Mouse (Mus musculus) gonadal fat pad, adult 2 months (tissue): ENCODE results near the gene Atp8b5. TPM values are rescaled to one million over a fixed set of nuclear protein-coding genes. Genes with fewer than 3 reads are reported as not detected.

Source experiments
- DNase-seq: peaks from one replicate; pipeline ENCODE4 v3.0.0-alpha.2; 2012; ENCODE audit warnings: low read depth
- polyA plus RNA-seq: library from polyadenylated mRNA; depleted of rRNA; stranded (reverse); fragments of >200 nt; gene quantifications from 2 replicates; pipeline ENCODE4 v1.2.3, GENCODE M21; 2012

Gene Atp8b5
- polyA plus RNA-seq, 1 experiment, result 1.3 TPM

DNA sequence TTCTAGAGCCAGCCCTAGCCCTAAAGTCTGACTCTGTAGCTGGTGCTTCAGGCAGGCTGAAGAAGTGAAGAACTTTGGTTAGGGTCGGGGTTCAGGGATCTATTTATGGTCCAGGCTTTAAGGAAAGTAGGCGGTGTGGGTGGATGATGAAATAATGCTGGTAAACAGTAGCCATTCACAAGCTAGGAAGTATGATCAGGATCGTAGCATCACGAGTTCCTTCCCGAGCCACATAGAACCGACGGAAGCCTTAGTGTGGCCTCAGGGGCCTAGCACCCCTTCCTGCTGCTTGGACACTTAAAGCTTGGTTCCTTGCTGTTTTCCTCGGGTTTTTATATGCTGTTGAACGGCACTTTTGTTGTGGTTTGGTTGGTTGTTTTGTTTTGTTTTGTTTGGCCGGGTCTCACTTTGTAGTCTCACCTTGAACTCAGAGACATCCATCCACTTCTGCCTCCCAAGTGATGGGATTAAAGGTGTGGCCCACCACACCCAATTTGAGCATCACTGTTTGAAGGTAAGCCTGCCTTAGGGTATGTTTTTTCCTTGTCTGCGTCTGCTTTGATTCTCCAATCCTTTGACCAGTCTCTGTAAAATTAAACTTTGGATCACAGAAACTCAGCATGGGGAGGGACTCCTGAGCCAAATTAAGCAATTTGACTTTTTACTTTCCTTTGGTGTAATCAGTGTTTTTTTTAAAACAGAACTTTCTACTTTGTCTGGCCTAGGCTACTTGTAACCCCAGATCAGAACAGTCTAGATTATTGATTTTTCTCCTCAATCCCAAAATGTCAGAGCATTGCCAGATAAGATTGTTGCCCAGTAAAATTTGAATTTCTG, 116.5 kb downstream of the Atp8b5 start:
- DNase-seq, result no peak

DNA sequence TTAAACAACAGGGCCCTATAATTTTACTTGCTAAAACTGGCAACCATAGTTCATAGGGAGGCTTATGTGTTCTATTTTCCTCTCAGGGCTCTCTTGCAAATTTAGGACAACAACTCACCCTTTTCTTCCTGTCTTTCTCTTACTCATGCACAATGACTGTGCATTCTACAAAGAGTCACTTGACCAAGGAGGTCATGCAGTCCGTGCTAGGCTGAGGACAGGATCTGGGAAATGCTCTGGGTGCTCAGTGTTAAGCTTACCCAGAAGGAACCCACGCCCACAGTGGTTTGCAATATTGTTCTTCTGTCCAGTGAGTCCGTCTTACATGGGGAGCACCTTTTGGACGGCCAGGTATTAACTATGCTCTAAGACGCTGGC, 117.1 kb downstream of the Atp8b5 start:
- DNase-seq, result peak; percentile 49

DNA sequence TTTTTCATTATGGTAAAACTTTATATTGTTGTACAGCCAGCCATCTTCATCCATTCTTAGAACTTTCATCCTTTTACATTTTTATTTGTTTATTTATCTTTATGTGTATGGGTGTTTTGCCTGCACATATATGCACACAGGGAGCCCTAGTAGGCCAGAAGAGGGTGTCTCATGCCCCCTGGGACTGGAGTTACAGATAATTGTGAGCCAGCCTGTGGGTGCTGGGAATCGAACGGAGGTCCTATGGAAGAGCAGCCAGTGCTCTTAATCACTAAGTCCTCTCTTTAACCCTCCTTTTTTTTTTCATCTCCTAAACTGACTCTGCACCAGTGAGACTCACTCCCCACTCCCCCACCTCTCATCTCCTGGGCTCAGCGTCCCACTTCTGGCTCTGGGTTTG, 117.6 kb downstream of the Atp8b5 start:
- DNase-seq, result no peak

DNA sequence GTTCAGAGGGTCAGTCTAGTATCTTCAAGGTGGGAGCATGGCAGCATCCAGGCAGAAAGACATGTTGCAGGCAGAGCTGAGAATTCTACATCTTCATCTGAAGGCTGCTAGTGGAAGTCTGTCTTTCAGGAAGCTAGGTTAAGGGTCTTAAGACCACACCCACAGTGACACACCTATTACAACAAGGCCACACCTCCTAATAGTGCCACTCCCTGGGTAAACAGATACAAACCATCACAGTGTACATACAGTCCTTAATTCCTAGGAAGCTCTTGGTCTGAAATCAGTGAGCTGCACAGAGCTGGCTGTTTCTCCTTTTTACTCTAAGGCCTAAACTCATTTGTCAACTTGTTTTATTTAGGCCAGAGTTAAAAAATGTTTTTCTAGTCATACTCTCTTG, 120.0 kb downstream of the Atp8b5 start:
- no peak for DNase-seq

DNA sequence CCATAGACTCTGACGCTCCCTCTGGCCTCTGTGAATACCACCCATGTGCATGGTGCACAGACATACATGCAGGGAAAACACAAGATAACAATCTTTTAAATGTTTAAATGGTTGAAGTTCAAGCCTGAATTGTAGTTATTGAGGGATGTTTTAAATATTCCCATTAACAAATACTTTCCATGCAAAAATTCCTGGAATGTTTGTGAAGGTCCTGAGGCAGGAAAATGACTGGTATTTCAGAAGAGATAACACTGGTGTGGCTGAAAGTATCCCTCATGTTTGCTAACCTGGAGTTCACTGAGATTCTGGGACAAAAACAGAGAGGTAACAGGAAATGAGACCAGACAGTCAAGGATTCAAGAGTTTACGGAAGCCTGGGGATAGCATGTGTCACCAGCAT, 122.4 kb downstream of the Atp8b5 start:
- DNase-seq, result no peak

DNA sequence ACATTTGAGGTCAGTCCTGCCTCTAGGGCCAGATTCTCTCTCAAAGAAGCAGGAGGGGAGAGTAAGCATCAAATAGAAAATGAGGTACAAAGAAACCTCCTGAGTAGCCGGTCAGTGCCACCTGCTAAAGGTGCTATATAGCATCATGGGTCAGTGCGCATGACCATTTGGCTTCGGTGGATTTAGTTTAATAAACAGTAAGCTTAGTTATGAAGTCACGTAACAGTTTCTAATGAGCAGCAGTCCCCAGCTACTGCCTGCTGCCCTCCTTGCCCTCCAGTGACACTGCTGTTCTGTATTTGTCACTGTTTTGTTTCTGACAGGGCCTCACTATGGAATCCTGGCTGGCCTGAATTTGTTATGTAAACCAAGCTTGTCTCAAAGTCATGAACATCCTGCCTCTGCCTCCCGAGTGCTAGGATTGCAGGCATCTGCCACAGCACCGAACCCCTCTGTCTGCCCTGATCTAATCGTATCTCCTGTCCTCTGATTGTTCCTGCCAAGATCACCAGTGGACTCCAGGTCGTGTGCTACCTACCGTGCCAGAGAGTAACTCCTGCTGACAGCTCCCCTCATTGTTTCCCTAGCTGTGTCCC, 123.0 kb downstream of the Atp8b5 start:
- DNase-seq, result no peak

DNA sequence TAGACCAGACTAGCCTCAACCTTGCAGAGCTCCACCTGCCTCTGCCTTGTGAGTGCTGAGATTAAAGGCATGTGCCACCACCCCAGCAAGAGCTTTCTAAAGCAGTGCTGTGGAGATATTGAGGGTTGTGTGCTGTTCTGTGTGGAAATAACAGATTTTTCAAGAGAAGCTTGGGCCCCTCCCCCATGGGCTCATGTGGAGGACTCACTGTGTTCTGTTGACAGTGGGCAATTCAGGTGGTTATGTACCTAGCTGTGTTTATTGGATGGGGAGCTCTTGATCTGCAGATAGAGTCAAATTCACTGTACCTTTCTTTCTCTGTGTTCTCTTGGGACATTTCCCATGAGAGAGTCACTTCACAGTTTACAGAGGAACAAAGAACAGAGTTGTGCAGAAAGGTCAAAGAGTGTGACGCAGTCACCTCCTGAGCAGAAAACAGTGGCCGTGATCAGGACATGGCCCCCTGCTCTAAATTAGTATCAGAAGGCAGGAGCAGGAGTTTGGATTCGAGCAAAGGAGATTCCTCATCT, 124.6 kb downstream of the Atp8b5 start:
- no peak for DNase-seq

DNA sequence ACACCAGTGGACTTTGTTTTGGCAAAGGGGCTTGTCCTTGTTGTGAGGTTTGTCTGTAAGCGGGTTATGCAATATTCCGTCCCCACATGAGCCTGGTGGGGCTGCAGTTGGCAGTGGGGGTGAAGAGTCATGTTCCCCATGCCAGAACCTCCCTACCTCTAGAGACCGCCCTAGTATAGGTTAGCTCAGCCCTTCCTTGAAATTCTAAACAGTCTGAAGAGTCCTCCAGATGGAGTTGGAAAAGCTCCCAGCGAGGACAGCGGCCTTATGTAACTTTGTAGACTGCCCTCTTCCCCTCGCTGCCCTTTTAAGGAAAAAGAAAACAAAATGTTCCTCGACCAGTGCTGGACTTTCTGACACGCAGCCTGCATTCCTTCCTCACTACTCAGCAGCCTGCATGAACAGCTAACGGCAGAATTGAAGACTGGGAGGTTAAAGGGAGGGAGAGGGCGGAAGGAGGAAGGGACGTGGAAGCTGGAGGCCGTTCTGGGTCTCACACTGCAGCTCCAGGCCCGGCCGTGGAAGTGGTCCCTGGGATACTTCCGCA, 127.5 kb downstream of the Atp8b5 start:
- DNase-seq, result no peak

DNA sequence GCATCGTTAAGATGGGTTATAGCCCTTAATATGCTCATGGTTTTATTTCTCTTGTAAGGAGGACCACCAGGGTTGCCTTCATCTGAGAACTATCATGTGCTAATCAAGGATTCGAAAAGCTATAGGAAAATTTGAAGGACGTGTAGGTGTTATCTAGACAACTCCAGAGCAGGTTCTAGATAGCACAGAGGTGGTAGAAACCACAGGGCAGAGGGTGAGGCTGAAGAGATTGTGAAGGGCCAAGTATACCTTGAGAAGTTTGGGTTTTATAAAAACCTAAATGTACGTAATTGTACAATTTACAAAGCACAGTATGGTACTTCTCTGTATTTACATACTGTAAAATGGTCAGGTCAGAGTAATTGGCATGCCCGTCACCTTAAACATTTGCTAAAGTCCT, 128.2 kb downstream of the Atp8b5 start:
- DNase-seq, result no peak

DNA sequence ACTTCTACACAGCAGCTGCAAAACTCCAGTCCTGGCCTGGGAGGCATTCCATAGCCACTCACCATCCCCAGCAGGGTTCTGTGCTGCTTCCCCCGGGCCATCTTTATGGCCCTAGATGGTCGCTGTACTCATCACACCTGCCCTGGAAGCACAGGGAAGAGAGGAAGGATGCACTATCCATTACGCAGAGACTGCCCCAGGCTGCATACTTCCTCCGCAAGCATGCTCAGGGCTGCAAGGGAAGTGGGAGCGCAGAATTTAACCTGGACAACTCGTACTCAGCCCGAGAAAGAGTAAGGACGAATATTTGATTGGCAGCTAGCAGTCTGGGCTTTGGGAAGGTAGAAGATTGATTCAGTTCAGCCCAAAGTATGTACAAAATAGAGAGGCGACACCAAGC, 128.9 kb downstream of the Atp8b5 start:
- no peak for DNase-seq

DNA sequence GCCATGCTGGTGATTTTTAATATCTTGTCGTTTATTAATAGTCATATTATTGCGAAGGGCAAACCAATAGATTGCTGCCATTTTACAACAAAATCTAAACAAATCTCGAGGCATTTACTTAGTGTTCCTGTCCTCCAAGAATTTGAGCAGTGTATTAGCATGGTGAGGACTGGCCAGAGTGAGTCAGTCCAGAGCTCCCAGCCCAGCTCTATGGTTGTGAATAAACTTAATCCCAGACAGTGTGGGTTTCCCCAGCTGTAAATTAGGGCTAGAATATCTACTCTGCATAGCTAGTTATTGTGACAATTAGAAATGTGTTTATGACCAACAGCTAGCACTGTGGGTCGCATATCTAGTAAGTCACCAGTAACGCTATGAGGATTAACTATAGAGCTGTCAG, 129.4 kb downstream of the Atp8b5 start:
- no peak for DNase-seq

DNA sequence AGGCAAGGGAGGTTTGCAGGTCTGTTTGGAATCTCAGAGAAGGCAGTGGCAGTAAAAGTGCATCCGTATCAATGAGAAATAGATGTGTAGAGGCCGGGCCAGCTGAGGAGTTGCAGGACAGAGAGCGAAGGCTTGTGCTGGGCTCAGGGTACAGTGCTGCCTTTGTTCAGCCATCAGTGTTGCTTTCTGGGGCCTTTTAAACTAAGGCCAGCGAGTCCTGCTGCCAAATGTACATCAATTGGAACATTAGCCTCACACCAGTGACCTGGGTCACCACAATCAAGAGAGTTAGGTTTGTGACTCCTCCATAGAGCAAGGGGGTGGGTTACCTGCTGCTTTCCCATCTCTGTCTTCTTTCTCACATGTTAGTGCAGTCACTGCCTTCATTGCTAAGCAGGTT, 131.1 kb downstream of the Atp8b5 start:
- no peak for DNase-seq

DNA sequence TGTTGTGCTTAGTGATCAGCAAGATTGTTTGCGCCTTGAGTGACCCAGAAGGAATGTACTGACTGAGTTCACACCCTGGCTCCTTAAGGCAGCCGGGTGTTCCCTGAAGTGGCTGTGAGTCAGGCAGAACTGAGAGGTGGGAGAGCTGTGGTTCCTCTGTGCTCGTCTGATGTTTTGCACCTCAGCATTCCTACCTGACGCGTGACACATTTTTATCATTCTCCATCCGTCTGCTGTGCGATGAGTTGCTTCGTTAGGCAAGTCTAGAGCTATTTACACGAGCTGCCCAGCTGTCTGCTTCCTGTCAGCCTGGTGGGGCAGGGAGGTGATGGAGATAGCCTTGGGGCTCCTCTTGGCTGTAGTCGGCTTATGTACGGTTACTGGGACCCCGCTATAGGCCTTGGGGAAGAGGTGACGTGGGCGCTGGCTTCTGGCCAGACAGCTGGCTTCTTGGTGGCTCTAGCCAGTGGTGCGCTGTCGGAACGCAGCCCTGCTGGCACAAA, 131.9 kb downstream of the Atp8b5 start:
- no peak for DNase-seq

DNA sequence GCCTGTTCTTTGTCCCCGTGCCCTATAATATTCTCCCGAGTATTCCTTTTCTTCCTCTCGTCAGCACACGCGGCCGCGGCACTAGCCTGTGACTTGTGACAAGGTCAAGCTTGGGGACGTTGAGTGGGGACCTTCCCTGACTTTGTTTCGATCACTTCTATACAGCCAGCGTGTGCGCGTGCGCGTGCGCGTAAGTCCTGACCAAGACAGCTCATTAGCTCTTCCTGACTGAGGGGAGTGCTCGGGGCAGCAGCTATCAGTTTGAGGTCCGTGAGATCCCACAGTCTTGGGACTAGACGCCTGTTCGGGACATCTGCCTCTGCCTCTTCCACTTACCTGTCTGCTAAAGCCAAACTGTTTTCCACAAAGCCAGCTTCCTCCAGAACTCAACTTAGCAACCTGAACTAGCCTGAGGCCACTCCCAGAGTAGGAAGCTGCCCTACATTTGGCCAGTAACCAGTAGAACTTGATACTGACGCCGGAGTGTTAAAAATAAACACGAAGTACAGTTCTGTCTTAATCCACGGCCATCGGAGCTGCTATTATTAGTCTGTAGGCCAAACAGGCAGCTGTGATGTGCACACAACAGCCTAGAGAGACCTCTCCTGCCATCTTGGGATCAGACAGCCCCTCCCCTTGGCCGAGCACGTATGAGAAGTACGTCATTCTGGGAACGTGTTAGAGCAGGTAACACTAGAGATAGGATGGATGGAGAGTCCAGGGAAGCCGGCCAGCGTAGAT, 132.6 kb downstream of the Atp8b5 start:
- no peak for DNase-seq

DNA sequence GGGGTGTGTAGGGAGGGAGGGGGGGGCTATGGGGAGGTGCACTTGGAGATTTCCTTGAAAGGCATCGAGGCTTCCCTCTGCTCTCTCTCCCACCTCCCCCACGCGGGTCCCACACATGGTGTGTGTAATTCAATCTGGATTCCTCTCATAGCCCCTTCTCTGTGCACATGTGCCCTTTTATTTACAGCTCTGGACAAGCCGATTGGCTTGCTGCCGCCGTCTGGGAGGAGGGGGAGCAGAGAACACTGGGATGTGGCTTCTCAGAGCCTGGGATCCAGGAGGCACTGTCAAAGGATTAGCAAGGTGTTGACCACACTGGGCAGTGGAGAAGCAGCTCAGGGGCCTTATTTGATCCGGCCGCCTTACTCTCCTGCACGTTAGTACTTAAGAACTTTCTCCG, 134.0 kb downstream of the Atp8b5 start:
- DNase-seq, result no peak

DNA sequence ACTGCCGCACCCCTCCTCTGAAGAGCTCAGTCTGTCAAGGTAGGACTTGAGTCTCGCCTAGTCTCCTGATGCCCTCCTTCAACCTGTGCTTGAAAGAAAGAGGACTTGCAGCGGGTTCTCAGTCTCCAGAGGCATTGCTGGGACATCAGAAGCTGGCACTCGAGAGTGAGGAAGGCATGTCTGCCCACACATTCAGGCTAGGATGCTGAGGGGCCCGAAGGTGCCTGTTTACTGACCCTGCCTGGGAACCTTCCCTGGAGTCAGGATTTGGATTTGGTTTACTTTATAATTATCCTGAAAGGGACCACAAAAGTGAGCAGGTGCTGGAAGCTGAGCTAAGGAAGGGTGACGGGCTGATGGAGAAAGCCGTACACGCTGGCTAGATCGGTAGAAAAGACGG, 134.5 kb downstream of the Atp8b5 start:
- DNase-seq, result no peak

DNA sequence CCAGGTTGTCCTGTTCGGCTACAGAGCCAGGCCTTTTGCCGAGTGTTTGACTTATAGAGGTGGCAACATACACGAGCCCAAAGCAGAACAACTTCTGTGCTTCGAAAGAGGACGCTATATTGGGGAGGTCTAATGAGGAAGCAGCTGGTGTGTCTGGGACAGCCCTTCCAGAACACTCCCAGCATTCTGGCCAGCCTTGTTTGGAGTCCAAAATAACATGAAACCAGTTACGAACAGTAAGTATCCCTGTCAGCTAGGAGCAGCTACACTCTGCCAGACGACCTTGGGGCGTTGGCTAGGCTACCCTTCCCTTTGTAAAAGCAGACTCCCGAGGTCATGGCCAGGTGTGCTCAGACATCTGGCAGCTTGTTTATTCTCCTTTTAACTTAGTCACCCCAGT, 135.3 kb downstream of the Atp8b5 start:
- no peak for DNase-seq

DNA sequence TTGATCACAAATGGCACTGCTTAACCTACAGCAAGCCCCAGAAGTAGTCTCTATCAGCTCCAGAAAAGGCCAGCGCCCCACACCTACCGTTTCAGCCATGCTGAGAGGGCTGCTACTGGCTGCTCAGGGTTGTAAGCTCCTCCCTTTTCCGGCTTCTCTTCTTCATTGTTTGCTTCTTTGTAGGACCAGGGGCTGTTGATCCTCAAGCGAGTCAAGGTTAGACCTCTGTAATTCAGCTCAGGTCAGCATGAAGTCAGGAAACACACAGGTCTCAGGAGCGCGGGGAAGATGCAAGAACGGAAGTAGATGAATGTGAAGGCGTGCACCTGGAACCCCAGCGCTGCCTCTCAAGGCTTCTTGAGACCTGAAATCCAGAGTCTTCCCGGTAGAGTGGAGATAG, 137.7 kb downstream of the Atp8b5 start:
- DNase-seq, result no peak

DNA sequence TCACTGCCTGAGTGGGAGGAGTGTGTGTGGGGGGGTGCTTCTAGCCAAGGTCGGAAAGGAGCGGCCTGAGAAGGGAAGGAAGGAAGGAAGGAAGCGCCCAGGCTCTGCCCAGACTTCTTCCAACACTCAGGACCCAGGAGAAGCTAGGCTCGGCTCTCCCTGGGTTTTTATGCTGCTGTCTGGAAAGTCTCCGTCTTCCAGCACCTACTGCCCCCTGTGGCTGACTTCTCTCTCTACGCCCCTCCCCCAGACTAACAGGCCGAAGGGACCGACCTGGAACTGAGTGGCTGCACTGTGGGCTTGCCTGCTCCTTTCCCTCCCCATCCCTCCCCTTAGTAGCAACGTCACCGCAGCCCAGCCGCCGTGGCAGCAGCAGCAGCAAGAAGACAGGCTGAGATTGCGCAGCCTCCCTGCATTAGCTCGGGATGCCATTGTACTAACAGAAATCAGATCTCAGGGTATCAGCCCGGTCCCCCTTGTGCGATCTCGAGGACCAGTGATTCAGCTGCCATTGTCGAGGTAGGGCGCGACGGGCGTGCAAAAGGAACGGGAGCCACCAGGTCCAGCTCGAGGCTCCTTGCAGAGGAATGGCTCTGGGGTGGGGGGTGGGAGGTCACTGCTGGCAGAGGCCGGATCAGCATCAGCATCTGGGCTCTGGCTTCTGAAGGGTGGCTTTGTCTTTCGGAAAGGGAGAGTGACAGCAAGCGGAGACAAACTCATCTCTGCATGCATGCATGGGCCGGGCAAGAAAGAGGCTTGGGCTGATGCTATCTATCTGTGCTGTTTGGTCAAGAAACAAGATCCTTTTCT, 139.4 kb downstream of the Atp8b5 start:
- no peak for DNase-seq

DNA sequence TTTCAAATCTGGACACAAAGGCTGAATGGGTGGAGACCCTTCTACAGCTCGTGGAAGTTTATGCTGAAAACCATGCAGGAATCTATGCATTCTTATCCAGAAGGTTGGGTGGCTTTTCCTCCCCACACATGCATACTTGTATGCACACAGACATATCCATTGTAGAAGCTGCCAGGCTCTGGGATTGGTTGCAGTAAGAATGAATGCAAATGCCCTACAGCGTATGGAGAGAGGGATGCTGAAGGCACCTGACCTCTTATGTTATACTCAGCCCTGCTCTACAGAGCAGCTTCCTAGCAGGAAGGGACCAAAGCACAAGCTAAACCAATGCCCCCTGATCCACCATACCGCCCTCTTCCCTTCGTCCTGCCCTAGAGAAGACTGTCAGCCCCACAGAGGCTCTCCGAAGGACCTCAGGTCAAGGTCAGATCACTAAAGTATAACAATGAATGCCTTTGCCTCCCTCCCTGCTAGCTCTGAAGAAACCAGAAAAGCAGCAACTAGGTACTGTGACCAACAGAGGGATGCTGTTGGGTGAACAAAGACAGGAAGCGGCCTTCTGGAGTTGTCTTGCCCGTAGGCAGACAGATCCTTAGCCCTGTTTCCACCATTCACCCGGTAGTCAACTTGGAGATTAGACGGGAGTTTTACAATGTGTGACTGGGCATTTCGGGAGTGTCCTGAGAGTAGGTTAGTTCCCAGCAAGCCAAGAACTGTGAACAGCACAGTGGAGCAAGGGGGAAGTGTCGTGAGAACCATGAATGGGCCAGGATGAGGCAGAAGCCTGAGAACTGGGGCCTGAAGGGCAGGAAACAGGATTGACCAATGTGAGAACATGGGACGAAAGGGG, 140.3 kb downstream of the Atp8b5 start:
- DNase-seq, result no peak
